Mouse (Mus musculus) naive thymus-derived CD4-positive, alpha-beta T cell, adult 2 months (primary cell): Measurements from ENCODE around the gene Rbbp5.

Source experiments
- DNase-seq: peaks from one replicate; pipeline ENCODE4 v3.0.0-alpha.2; 2011; ENCODE audit warnings: low read depth

Rbbp5 gene

DNA sequence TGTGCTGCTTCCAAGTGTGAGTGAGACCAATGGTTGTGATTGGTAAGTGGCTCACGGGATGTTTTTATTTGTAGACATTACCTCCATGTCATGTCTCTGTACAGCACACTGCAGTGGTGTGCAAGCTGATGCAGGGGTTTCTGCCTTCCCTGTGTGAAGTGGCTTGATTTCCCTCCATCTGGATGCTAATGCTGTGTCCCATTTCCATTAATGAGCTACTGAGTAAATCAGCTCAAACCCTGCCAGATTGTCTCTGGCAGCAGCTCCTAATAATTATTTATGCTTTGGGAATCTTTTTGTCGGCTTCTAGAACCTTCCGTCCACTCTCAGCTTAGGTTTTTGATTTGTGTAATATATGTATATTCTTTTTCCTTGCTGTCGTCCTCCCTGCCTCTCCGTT lies 28.0 kb downstream of the Rbbp5 start:
- DNase-seq, result no peak

DNA sequence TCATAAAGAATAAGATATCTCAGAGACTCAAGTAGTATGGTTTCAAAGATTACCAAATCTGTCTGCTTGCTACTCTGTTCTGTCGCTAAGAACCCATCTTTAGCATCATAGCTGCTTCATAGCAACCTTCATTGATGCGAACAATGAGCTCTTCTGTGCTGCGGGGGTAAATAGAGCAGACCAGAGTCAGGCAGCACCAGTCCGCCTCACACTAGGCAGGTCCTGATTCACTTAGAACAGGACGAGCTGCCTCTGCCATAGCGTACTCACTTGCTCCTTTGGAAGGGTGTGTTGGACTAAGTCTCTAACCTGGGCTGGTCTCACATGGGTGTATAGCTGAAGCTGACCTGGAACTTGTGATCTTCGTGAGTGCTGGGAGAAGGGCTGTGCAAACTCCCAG lies 28.9 kb downstream of the Rbbp5 start, which contains the start of gene Tmem81:
TSS of gene Tmem81 (plus strand) at position 173 of the 400 bp plus-strand sequence.
- DNase-seq, result no peak

DNA sequence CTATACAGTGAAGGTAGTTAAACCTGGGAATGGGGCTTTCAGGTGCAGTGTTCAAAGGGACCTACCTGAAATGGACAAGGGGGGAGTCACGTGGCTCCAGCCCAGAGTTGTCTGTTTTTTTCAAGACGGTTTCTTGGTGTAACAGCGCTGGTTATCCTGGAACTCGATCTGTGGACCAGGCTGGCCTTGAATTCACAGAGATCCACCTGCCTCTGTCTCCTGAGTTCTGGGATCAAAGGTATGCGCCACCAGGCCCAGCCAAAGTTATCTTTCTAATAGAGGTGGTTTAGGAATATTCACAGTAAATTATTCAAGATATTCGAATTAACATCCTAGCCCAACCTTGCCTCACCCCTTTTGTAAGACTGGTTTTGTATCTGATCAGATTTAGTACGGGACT lies 29.5 kb downstream of the Rbbp5 start:
- no peak for DNase-seq

DNA sequence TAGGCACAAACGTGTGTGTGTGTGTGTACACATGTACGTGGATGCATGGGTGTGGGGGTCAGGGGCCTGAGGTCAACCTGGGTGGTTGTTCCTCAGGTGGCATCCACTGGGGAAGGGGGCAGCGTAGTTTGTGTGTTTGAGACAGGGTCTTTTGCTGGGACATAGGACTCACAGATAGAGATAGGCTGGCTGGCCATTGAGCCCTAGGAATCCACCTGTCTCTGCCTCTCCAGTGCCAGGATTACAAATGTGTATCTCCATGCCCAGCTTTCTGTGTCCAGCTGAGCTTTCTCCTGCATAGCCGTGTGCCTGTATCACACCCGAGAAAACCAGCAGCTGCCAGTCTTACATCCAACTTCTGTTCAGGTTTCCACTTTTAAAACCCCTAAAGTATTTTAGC lies 32.6 kb downstream of the Rbbp5 start:
- no peak for DNase-seq

DNA sequence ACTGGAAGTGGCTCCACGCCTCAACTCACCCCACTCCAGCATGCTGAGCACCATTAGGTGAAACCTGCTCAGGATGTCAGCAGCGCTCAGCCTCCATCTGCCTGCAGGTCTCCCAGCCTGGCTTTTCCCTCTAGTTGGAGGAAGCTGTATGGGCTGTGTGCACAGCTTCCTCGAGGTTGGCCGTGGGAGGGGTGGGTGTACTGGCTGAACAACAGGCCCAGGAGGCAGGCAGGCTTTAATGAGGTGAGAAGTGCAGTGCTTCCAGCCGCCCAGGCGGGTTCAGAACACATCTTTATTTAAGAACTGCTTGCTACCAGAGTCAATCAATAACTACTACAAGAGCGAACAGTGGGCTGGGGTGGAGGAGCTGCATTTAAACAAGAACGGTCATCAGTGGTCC lies 34.4 kb downstream of the Rbbp5 start:
- DNase-seq, result no peak

DNA sequence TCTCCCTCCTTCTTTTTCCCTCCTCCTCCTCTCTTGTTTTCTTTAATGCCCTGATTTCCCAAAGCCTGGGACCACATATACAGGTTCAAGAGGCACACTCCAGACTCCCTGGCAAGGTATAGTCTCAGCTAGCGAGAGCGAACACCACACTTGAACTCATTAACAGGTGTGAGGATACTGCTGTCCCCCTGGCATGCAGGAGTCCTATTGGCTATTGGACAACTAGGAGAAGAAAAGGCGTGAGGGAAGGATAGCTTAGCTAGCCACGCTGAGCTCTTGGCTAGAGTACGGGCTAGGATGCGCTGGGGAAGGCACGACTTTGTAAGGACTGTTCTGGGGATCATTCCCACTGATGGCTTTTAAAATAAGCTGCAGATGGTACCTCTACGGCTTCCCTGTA lies 34.9 kb downstream of the Rbbp5 start:
- DNase-seq, result no peak

DNA sequence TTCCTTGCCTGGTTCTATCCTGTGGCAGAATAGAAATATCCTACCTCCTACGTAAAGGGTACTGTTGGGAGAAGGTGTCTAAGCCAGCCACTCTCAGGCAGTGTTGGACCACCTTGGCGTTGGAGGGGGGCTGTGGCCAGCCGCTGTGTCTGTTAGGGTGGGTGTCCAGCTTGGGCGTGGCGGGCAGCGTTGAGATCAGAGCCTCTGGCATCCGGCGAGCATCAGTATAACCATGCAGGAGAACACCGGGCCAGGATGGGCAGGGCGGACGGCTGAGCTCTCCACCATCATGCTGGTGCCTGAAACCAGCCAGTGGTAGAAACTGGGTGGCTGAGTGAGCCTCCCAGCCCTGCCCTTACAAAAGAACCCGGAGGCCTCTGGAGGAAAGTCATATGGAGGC lies 38.2 kb downstream of the Rbbp5 start:
- no peak for DNase-seq

DNA sequence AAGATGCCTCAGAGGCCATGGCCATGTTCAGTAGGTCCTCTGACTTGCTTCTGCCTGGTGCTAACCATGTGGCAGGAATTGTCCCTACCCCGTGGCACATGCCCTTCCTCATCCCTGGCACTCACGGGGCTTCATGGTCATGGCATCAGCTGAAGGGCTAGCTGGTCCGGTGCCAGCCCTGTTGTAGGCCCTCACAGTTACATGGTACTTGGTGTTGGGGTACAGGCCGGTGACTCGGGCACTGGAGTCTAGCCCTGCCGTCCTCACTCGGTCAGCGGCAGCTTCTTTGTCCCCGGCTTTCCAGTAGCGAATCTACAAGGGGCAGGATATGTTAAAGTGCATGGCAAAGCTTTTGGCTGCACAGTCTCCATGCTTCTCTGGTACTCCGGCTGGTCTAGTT lies 39.6 kb downstream of the Rbbp5 start:
- DNase-seq, result no peak

DNA sequence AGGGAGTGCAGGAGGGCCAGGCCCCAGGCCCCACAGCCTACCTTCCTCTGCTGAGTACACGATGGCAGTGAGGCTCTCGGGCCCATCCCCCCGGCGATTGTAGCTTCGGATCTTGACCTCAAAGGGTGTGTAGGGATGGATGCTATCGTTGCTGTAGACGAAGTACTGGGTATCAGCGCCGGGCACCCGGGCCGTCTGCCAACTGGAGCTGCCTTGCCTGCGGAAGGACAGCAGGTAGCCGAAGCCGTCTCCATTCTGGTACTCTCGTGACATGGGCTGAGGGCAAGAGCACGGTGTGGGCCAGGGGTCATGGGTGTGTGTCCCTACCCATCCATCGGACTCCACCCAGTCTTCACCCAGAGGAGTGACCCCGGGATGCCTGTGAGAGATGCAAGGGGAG lies 41.5 kb downstream of the Rbbp5 start:
- no peak for DNase-seq

DNA sequence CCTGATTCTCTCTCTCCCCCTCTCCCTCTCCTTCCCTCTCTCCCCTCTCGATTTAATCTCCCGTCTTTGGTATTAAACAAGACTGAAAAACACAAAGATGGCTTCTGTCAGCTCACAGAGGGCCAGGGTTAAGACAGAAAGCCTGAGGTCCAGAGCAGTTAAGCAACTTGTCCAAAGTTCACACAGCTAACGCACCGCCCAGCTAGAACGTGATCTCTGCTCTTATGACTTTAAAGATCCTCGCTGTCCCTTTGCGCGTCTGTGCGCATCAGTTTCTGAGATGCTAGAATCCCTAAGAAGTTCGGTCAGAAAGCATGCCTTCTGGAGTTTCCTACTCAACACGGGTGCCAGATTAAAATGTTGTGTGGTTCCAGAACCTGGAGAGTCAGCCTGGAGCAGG lies 42.6 kb downstream of the Rbbp5 start:
- DNase-seq, result no peak

DNA sequence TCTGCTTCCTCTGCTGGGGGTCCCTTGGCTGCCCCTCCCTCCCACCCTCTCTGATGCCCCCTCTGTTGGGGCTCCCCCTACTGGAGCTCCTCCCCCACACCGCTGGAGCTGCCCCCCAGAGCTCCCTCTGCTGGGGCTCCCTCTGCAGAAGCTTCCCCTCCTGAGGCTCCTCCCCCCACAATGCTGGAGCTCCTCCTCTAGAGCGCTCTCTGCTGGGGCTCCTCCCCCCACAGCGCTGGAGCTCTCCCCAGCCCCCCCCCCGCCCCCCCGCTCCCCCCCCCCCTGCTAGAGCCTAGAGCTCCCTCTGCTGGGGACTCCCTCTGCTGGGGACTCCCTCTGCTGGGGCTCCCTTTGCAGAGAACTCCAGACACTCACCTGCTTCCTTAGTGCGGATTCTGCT lies 43.6 kb downstream of the Rbbp5 start:
- DNase-seq, result peak; percentile 44

DNA sequence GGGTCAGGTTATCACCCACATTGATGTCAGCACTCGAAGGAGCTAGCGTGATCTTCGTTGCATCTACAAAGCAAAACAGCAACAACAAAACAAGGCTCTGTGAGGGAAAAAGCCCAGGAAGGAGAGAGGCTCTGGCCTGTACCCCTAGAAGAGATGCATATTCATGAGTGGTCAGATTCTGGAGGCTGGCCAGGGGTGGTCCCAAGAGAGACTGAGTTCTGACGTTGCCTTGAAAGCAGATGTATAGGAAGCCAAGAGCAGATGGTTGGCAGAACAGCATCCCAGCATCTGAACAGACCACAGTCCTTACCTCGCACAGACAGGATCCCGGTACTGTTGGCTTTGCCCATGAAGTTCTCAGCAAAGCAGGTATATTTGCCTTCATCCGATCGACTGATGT lies 45.9 kb downstream of the Rbbp5 start:
- no peak for DNase-seq

DNA sequence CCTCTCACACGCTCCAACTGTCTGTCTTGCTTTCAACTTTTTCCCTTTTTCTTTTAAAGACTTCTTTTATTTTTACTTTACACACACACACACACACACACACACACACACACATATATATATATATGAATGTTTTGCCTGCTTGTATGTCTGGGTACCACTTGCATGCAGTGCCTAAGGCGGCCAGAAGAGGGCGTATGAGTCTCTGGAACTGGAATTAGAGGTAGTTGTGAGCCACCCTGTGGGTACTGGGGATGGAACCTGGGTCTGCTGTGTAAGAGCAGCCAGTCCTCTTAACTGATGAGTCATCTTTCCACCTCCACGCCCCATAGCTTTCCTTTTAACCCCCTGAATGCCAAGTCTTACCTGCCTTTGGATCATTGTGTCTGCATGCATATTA lies 46.8 kb downstream of the Rbbp5 start:
- DNase-seq, result peak; percentile 56

DNA sequence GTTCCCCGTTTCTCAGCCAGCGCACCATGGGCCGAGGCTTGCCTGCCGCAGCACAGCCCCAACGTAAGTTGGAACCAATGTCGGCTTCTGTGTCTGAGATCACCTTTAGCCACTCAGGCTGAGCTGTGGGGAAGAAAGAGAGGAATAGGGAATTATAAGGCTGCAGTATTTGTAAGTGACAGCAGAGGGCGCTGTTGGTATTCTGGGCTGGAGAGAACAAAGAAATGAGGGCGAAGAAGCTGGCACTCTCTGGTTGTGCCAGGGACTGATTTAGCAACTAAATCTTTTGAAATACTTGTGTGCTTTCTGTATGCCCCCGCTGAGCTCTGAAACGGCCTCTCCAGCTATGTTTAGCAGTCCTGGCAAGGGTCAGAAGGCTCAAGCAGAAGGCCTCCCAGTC lies 48.7 kb downstream of the Rbbp5 start:
- DNase-seq, result peak; percentile 60

DNA sequence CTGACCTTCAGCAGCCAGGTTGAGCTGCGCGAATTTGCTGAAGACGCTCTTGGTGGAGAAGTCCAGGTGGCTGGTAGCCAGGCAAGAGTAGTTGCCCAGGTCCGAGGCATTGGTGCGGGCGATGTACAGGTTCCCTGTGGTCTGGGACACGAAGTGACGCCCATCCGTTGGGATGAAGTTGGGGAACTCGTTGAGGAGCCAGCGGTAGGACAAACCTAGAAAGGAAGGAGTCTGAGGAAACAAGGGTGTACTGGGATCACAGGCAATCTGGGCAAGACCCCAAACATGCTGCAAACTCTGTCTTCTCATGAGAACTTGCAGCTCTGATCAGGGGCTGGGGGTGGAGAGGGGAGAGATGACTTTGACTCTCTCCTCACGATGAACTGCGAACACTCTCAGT lies 50.9 kb downstream of the Rbbp5 start:
- no peak for DNase-seq

DNA sequence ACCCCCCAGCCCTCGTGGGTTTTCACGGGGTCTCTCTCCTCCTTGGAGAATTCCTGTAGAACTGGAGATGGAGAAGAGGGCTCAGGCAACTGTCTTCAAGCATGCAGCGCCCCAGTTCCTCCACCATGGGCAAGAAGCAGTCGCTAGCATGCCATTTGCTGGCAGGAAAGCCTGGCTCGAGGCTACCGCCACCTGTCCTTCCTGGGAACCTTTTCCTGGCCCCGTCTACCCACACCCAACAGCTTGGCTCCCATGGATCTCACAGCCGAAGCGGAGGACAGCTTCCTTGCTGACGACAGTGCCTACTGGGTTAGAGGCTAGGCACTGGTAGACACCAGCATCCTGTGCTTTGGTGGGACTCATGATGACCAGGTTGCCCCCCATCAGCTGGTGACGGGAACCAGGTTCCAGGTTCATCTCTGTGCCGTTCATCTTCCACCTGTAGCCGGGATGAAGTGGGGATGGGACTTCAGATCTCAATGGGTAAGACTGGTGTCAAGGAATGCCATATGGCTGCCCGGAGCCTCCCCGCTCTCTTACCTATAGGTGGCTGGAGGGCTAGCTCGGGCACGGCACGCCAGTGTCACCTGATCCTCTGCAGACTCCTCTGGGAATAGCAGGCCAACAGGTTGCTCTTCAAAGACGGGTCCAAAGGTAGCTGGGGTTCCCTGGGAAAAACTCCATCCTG lies 51.6 kb downstream of the Rbbp5 start:
- DNase-seq, result no peak

DNA sequence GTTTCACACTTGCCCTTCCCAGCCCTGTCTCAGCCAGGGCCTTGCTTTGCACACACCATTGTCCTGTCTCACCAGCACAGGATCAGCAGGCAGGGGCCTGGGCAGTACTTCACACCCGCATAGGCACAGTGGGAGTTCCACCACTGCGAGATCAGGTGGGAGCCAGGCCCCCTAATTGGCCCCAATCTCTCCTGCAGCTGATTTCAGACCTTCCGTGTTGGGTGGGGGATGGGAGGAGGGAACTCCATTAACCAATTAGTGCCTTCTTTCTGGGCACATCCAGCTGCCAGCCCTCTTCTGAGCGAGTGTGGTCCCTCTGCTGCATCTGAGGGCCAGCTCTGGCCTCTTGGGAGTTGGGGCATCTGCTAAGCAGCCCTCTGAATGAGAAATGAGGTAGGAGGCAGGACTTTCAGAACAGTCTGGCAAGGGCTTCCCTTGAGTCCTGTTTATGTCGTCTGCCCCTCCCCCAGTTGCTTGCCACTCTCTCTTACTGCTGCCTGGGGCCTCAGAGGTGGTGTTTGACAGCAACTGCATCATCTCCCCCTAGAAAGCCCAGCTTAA lies 53.5 kb downstream of the Rbbp5 start:
- no peak for DNase-seq

DNA sequence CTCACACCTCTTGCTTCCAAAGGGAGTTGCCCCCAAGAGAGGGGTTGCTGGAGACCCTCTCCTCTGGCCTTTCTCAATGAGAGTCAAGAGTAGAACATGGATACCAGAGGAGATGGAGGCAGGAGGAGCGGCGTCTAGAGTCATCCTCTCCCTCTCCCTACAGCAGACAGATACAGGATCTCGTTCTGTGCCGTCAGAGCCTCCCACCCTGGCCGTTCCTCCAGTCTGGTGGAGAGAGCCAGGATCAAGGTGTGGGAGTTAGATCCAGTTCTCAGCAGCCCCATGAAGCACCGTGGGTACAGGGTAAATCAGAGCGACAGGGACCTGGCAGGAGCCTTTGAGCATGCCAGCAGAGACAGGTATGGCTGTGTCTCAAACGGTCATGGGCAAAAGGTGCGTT lies 55.4 kb downstream of the Rbbp5 start:
- no peak for DNase-seq

DNA sequence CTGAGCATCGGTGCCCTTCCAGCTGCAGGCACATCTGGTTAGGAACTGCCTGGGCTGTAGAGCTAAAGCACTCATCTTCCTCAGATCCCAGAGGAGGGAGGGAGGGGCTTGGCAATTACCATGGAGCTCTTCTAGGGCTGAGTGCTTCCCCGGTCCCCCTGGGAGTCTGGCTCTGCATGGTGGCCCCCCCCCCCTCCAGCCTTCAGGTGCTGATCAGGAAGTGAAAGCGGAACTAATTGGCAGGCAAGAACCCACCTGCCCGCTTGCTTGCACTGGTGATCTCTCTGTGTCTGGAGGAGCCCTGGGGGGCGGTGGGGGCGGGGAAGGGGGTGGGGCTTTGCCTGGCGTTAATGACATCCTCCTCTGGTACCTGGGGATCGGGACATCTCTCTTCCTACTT lies 56.7 kb downstream of the Rbbp5 start:
- no peak for DNase-seq

DNA sequence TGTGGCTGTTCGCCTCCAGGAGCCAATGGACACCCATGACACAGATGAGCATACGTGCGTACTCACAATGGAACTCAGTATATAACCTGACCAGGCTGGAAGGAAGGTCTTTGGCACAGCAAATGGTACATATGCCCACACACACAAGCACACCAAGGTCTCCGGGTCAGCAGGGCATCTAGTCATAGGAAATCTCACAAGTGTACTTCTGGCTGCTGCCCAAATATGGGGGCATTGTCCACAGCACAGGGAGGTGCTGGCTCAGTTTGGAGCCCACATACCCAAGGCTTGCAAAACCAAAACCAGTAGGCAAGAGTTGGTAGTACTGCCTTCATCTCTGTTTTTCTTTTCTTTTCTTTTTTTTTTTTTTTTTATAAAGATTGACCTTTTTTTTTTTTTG lies 58.4 kb downstream of the Rbbp5 start:
- no peak for DNase-seq

DNA sequence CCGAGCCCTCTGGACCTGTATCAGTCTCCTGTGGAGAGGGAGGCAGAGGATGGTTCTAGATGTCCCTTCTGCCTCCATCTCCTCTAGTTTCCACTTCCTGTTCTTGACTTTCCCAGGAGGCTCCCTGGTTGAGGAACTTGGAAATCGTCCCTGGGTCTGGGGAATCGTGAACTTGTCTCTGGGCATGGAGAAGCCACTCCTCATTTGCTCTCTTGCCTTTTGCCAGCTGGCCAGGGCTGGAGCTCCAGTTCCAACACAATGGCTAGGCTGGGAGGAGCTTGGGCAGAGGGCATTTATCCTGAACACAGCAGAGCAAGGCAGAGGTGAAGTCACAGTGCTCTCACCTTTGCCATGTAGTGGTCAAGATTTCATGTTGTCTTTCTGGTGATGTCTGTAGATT lies 59.3 kb downstream of the Rbbp5 start:
- DNase-seq, result no peak

DNA sequence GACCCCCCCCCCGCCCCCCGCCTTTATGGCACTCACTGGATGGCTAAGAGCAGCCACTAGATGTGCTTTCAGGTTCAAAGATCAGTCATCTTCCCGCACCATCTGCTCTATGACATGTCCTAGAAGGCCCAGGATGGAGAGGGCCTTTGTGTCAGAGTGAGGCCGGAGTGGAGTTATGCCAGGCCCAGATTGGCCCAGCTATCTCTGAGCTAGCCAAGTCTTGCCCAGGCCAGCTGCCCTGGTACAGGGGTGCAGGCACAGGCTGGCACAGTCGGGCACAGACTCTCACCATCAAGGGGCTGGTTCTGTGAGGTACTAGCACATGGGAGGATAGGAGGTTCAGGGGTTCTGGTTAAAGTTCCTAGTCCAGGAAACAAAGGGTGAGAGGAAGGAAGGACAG lies 60.6 kb downstream of the Rbbp5 start:
- DNase-seq, result no peak

DNA sequence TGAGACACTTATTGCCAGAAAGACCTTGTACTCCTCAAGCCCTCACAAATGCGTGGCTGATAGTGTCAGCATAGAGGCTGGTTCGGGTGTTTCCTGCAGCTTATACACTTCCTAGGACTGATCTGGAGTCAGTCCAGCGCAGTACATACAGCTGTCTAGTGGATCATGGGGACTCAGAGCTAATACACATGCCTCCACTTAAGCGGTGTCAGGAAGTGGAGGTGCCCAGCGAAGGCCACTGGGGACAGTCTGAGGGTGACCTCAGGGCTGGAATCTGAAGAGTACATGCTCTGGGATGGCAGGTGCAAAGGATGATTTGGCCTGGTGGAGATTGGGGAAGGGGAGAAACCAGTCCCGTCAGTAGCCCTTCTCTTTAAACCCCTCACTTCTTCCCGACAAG lies 63.5 kb downstream of the Rbbp5 start:
- no peak for DNase-seq

DNA sequence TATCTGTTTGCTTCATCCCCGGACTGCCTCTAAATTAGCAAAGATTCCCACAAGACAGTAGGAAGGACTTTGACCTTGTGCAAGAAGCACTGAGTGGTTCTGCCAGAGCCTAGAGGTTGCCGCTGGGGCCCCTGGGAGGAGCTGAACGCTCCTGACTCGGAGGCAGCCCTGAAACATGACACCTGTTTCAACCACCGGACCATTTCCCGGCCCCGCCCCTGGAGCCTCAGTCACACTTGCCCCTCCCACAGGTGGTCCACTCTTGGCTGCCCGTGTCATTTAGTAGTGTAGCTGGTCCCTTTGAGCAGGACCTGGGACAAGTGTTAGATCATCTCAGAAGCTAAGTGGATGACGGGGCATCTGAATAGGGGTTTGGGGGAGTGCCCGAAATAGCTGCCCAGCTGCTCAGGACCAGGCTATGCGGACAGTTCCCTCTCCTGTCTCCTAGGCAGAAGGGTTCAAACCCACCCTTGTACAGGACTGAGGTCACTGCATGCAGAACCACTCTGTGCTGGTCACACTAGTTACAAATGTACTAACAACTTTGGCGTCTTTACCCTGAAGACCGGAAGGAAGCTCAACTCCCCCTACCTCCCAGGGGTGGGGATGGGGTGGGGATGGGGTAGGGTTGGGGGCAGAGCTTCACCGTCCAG lies 64.1 kb downstream of the Rbbp5 start:
- no peak for DNase-seq
